Mouse (Mus musculus) pancreas, adult 10 weeks (tissue): ENCODE data around the gene Itpa. TPM values are rescaled to one million over a fixed set of nuclear protein-coding genes. Genes with fewer than 3 reads are reported as not detected.

Source experiments
- polyA plus RNA-seq: library from polyadenylated mRNA; stranded (reverse); fragments of 350-450 nt; fragmentation: Illumina TruSeq; extraction: RNeasy Lipid Tissue Mini Kit (QIAGEN cat#74804); gene quantifications from one replicate; pipeline ENCODE4 v1.2.3, GENCODE M21; 2015; ENCODE audit warnings: low read depth, low replicate concordance; ENCODE audit not compliant: insufficient read depth

The Itpa gene
- polyA plus RNA-seq, result 7.5 TPM

GRCm38 (mm10) chr2:130667559-130667958 lies at the start of gene Itpa:
Gene Itpa, plus strand, starts transcription at chr2:130667610.

GRCm38 (mm10) chr2:130629839-130630203 lies 37.6 kb upstream of the Itpa start, which contains the start of the genes Fastkd5 and Ubox5:
Gene Fastkd5, minus strand, starts transcription at chr2:130630027.
Gene Ubox5, minus strand, starts transcription at chr2:130630038.

GRCm38 (mm10) chr2:130642684-130643369 lies 24.6 kb upstream of the Itpa start, which contains the start of gene Lzts3:
Gene Lzts3, minus strand, starts transcription at chr2:130642803.

GRCm38 (mm10) chr2:130664102-130664701 lies 3.2 kb upstream of the Itpa start, which contains the start of gene Ddrgk1:
Gene Ddrgk1, minus strand, starts transcription at chr2:130664659.

GRCm38 (mm10) chr2:130697153-130697810 lies 29.9 kb downstream of the Itpa start, which contains the start of gene Slc4a11:
Gene Slc4a11, minus strand, starts transcription at chr2:130697519.

Other genes starting within 250 kb of the Itpa start
- 51.8 TPM for gene Vps16, start 243.3 kb upstream of the Itpa start, polyA plus RNA-seq
- gene Pced1a, start 242.9 kb upstream of the Itpa start, polyA plus RNA-seq, result 6.8 TPM
- gene Ptpra, start 217.3 kb upstream of the Itpa start, polyA plus RNA-seq, result 13.0 TPM
- 13.6 TPM for gene Mrps26, start 103.9 kb upstream of the Itpa start, polyA plus RNA-seq
- gene Oxt, start 91.4 kb upstream of the Itpa start, polyA plus RNA-seq, result not detected
- not detected for gene Avp, start 85.1 kb upstream of the Itpa start, polyA plus RNA-seq
- gene Fastkd5, start 37.6 kb upstream of the Itpa start, polyA plus RNA-seq, result 1.6 TPM
- 1.4 TPM for gene Ubox5, start 37.6 kb upstream of the Itpa start, polyA plus RNA-seq
- 4.6 TPM for gene Lzts3, start 24.8 kb upstream of the Itpa start, polyA plus RNA-seq
- gene Ddrgk1, start 3.0 kb upstream of the Itpa start, polyA plus RNA-seq, result 75.4 TPM
- not detected for gene Slc4a11, start 29.9 kb downstream of the Itpa start, polyA plus RNA-seq
- gene 4930402H24Rik, start 238.8 kb downstream of the Itpa start, polyA plus RNA-seq, result 7.2 TPM
- 3.9 TPM for gene Atrn, start 238.9 kb downstream of the Itpa start, polyA plus RNA-seq